Mouse (Mus musculus) kidney, adult 18-20 months (tissue): ENCODE data around the gene Map1b.

Source experiments
- DNase-seq: peaks from one replicate; pipeline ENCODE4 v3.0.0; 2021

Map1b gene

GRCm38 (mm10) chr13:99397228-99397627 lies 119.1 kb downstream of the Map1b start:
- no peak for DNase-seq

DNA sequence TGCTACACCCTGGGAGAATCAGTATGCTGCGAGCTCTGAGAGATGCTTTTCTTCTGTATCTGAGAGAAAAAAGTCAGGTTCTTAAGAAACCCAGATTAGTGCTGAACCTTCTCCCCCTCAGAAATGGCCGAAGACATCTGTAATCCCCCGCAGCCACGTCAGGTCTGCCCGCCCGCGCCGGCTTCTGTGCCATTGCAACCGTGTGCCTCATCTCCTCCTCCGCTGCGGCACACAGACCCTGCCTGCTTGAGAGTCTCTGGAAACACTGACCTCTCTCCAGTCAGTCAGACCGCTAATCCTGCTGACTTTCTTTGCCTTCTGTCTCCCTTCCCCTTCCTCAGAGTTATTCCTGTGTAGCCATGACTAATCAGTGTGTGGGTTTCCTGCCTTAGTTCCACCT lies 120.8 kb downstream of the Map1b start:
- no peak for DNase-seq

DNA sequence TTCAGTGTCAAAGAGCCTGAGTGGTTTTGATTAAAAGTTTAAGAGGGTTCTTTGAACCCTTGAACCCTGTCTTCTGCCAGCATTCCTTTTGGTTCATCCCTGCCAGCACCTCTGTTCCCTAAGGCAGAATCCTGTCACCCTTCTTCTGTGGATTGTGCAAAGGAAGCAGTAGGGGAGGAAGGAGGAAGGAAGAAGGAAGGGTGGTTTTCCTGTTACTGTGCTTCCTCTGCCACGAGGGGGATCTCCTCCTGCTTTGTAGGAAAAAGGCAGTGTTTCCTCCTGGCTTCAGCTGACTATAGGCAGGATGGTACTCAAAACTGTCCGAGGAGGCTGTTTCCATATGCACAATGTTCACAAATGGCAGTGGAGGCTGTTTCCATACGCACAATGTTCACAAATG lies 121.6 kb downstream of the Map1b start:
- no peak for DNase-seq

DNA sequence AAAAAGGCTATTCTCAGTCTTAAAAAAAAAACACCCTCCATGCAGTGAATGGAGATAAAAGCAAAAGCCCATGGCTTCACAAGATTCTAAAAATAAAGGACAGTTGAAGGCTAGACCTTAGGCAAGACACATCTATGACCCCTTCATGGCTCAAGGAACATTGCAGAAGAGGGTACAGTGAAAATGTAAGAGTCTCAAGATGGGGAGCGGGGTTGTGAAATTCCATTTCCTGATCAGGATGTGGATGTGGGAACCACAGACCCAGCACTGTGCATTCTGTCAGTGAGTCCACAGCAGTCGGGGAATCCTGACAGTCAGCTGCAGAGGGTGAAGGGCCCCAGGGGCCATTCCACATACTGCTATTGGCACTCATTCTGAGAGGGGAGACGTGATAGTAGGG lies 123.2 kb downstream of the Map1b start:
- DNase-seq = no peak

- DNase-seq = no peak
Measured at GRCm38 (mm10) chr13:99391417-99391816, 124.9 kb downstream of the Map1b start.

DNA sequence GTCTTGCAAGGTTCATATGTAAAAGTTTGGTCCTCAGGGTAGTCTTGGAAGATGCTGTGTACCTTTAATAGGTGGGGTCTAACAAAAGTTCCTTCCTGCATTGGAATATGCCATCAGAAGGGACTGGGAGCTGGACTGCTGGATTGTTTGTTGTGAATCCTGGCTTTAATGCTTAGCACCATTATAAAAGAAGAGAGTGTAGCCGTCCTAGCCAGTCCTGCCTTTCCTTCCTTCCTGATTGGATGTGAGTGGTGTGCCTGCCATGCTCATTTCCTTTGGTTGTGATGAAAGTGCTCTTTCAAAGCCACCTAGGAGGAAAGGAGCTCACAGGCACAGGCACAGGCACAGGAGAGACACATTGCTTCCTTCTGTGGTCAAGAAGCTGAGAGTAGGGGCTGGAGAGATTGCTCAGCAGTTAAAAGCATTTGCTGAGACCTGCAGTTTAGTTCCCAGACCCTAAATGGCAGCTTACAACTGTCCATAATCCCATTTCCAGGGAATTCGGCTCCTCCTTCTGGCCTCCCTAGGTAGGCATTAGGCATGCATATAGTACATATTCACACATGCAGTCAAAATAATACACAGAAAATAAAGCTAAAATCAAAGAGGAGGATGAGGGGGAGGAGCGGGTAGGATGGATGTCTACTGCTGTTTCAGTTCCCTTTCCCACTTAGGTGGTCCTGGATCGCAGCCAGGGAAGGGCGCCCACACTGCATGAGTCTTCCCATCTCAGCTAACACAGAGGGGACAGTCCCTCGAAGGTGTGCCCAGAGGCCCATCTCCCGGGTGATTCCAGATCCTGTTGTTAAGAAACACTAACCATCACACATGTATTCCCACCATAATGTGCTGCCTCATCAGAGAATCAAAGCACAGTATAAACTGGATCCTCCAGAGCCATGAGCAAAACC lies 128.2 kb downstream of the Map1b start:
- DNase-seq = no peak

- no peak for DNase-seq
Measured at GRCm38 (mm10) chr13:99386341-99386740, 130.0 kb downstream of the Map1b start.

GRCm38 (mm10) chr13:99385911-99386310 lies 130.4 kb downstream of the Map1b start:
- DNase-seq = no peak

GRCm38 (mm10) chr13:99384555-99385203 lies 131.7 kb downstream of the Map1b start:
- DNase-seq = no peak

GRCm38 (mm10) chr13:99382373-99382772 lies 134.0 kb downstream of the Map1b start:
- DNase-seq = no peak

DNA sequence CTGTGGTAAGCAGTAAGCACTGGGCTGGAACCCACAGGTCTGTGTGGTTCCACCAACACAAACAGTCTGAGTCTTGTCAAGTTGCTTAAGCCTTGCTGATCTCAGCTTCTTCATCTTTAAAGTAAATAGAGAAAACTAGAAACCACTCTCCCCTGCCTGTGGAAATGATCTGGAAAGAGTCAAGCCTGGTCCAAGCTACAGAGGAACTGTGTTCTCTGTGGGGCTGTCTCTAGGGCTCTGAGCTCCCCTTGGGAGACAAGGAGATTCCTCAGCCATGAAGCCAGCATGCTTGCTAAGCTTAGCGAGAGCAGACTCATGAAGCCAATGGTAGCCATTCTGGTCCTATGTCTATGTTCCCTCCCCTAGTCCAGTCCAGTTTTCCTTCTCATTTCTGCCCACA lies 138.1 kb downstream of the Map1b start:
- DNase-seq = no peak

- no peak for DNase-seq
Measured at GRCm38 (mm10) chr13:99377055-99377454, 139.3 kb downstream of the Map1b start.

DNA sequence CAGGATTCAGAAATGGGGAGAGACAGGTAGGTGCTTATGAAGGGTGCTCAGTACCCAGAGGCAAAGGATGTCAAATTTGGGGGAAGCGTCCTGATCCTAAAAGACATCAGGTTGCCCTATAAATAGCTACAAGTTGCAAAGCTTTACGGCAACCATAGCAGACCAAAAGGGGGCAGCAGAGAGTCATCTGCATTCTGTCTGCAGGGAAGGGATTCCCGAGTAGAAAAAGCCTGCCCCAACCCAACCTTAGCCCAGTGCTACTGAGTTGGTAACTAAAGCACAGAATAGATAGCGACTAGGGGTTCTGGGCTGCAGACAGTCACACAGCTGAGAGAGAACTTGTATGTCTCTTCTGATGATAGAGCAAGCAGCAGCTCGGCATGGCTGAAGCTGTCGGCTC lies 140.8 kb downstream of the Map1b start:
- peak; percentile 79 for DNase-seq

DNA sequence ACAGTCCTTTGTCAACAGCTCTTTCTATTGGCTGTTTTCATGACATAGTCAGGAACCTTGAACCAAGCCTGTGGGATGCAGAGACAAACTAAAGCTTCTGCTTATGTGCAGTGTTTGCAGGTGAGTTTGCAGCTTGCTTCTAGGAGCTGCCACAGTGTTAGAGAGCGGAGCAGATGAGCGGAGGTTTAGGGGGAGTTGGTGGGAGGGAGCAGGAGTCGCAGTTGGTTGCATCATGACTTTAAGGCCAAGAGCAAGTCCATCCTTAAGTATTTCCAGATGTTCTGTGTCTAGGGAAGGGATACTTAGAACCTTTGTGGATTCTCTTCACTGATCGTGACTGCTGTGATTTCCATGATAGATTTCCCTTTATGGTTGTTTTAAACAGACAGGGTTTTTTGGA lies 142.1 kb downstream of the Map1b start:
- DNase-seq = no peak

DNA sequence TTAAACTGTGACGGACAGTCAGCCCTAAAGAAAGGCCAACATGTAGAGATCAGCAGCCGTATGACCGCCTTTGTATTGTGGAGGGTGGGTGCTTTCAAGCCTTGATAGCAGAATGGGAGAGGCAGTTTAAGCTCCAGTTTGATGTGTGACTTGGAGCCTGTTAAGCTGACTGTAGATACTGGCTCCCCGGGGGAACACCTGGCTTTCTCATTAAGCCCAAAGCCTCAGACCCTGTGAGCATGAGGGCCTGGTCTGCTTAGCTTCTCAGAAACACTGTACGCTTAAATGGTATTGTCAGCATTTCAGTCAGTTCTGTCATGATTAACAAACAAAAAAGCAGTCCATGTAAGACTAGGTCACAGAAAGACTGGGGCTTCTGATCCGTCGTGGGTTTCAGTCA lies 142.7 kb downstream of the Map1b start:
- no peak for DNase-seq
